Mouse (Mus musculus) liver, adult 2 months (tissue): ENCODE measurements at regions not wholly inside any gene's neighbourhood (a gene's known extent, or its start where the extent isn't known, plus 50 kb on each side); places are given as distances from the start of the nearest gene placed in this dataset.

Source experiments
- CTCF ChIP-seq: fragments of 200-500 bp; IDR thresholded peaks from 2 replicates; pipeline ENCODE4 v1.5.1; 2011; ENCODE audit warnings: low read depth, low read length, control low read depth
- POLR2A ChIP-seq: fragments of 200-500 bp; IDR thresholded peaks from 2 replicates; pipeline ENCODE4 v1.6.1; 2011; ENCODE audit warnings: low read length, control low read depth; ENCODE audit not compliant: insufficient read depth; ENCODE audit errors: extremely low read depth

DNA sequence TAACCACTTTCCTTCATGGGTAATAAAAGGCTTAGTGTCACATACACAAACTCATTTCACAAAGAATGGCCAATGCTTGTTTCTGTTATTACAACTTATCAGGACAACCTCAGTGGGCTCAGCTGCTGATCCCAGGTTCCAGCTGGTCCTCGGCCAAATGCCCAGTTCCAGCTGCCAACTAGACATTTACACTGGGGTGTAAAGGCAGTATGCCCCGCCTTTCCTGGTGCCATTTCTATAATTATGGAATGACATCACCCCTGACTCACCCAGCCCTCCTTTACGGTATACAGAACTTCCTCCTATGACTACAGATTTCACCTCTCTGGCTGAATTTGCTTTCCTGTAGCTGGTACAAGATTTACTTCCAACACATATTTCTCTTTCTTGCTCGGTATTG lies 205.4 kb upstream of the Prok2 start:
- TF ChIP-seq CTCF: no peak
- TF ChIP-seq POLR2A: no peak
